Mouse (Mus musculus) T-helper 2 cell (primary cell): ENCODE data around the gene P2rx1.

Experiments used
- in situ Hi-C: fragments of 300-600 bp; cut with MboI, MseI; formaldehyde crosslinking; loops from one replicate; pipeline ENCODE4 v1.15.1; 2025; ENCODE audit warnings: high pct_unique_total_duplicates

Gene P2rx1

GRCm38 (mm10) chr11:73020953-73021800 is 22.3 kb downstream of the P2rx1 start:
- in situ Hi-C loops, result no loop called here

GRCm38 (mm10) chr11:73023099-73023498 is 24.2 kb downstream of the P2rx1 start:
- in situ Hi-C loops, result no loop called here

- in situ Hi-C loops, result no loop called here
These were observed 24.9 kb downstream of the P2rx1 start for GRCm38 (mm10) chr11:73023827-73024226.

GRCm38 (mm10) chr11:73024236-73024904 is 25.5 kb downstream of the P2rx1 start:
- in situ Hi-C loops, result no loop called here

GRCm38 (mm10) chr11:73026961-73027360 is 28.1 kb downstream of the P2rx1 start:
- in situ Hi-C loops, result no loop called here

- in situ Hi-C loops, result no loop called here
These were observed 32.1 kb downstream of the P2rx1 start for GRCm38 (mm10) chr11:73030821-73031498.

- in situ Hi-C loops, result no loop called here
These were observed 32.6 kb downstream of the P2rx1 start for GRCm38 (mm10) chr11:73031536-73031935.

GRCm38 (mm10) chr11:73036077-73036476 is 37.2 kb downstream of the P2rx1 start:
- in situ Hi-C loops, result no loop called here

GRCm38 (mm10) chr11:73036889-73037288 is 38.0 kb downstream of the P2rx1 start:
- in situ Hi-C loops, result no loop called here

GRCm38 (mm10) chr11:73037691-73038090 is 38.8 kb downstream of the P2rx1 start:
- in situ Hi-C loops, result no loop called here

- in situ Hi-C loops, result no loop called here
These were observed 40.3 kb downstream of the P2rx1 start for GRCm38 (mm10) chr11:73039102-73039799.

GRCm38 (mm10) chr11:73044229-73044755 is 45.4 kb downstream of the P2rx1 start:
- in situ Hi-C loops, result loop anchor here (10.0 kb wide), 1 partner anchor 469 kb away; no protein-coding TSS in a partner anchor

GRCm38 (mm10) chr11:73044789-73045188 is 45.9 kb downstream of the P2rx1 start:
- in situ Hi-C loops, result loop anchor here (10.0 kb wide), 1 partner anchor 470 kb away; no protein-coding TSS in a partner anchor

GRCm38 (mm10) chr11:73047542-73047996 is 48.7 kb downstream of the P2rx1 start, which contains the start of gene Ncbp3:
Ncbp3 (plus strand) TSS chr11:73047783.
- in situ Hi-C loops, result loop anchor here (10.0 kb wide), 1 partner anchor 473 kb away; no protein-coding TSS in a partner anchor

- in situ Hi-C loops, result loop anchor here (10.0 kb wide), 1 partner anchor 473 kb away; no protein-coding TSS in a partner anchor
These were observed 49.4 kb downstream of the P2rx1 start for GRCm38 (mm10) chr11:73048030-73048876.

- in situ Hi-C loops, result loop anchor here (10.0 kb wide), 1 partner anchor 475 kb away; no protein-coding TSS in a partner anchor
These were observed 50.4 kb downstream of the P2rx1 start for GRCm38 (mm10) chr11:73049335-73049734.

- in situ Hi-C loops, result loop anchor here (10.0 kb wide), 1 partner anchor 1732 kb away; no protein-coding TSS in a partner anchor
These were observed 53.9 kb downstream of the P2rx1 start for GRCm38 (mm10) chr11:73052795-73053194.

GRCm38 (mm10) chr11:73057701-73058100 is 58.8 kb downstream of the P2rx1 start:
- in situ Hi-C loops, result loop anchor here (10.0 kb wide), 1 partner anchor 1727 kb away; no protein-coding TSS in a partner anchor

- in situ Hi-C loops, result loop anchor here (10.0 kb wide), 1 partner anchor 1725 kb away; no protein-coding TSS in a partner anchor
These were observed 60.7 kb downstream of the P2rx1 start for GRCm38 (mm10) chr11:73059630-73060029.

- in situ Hi-C loops, result no loop called here
These were observed 62.5 kb downstream of the P2rx1 start for GRCm38 (mm10) chr11:73061413-73061812.
